Mouse (Mus musculus): ENCODE measurements around the gene Gchfr. TPM values are rescaled to one million over a fixed set of nuclear protein-coding genes. Genes with fewer than 3 reads are reported as not detected.

Gchfr gene
- polyA plus RNA-seq (2014; fragmentation: Nextera tagmentation; extraction: Ambion mirVana), result 1.7 and 2.5 TPM in 2 replicates

GRCm38 (mm10) chr2:119166901-119167865, at the start of gene Gchfr:
Gene Gchfr, plus strand, starts transcription at chr2:119167773.
- Histone ChIP-seq H3K4me2 (ENCODE audit: low read length) (peak within 1 kb of the TSS; percentile 99), H3K9me3 (replicated peaks; ENCODE audit: control insufficient read depth, low read length) (no peaks in the 10 kb centered on the region), H3K4me3 (ENCODE audit: low read depth, low read length) (peak within 1 kb of the TSS; percentile 48), H3K4me1 (ENCODE audit: control insufficient read depth, insufficient read depth, low read length) (peaks cover 11% of the 10 kb centered on the region), H3K27me3 (replicated peaks; ENCODE audit: control insufficient read depth, insufficient read depth, low read length) (peaks cover 6% of the 10 kb centered on the region), H3K27ac (ENCODE audit: low read depth, low read length) (no peak within 1 kb of the TSS), H3K36me3 (ENCODE audit: control insufficient read depth, insufficient read depth, low read length) (no peaks in the 10 kb centered on the region), H3K9ac (ENCODE audit: low read length) (peak within 1 kb of the TSS; percentile 58)
- peak; percentile 76 for DNase-seq (ENCODE audit: low spot score)
- peak; percentile 80 for ATAC-seq
- WGBS, result under 1% methylated on average over 60 of the region's 60 CpGs

- Histone ChIP-seq H3K9ac (ENCODE audit: low read length) (no peak overlapping the region), H3K9me3 (replicated peaks; ENCODE audit: control insufficient read depth, low read length) (no peaks in the 10 kb centered on the region), H3K27ac (ENCODE audit: low read depth, low read length) (no peak overlapping the region), H3K4me3 (ENCODE audit: low read depth, low read length) (no peak overlapping the region), H3K4me2 (ENCODE audit: low read length) (no peak overlapping the region), H3K27me3 (replicated peaks; ENCODE audit: control insufficient read depth, insufficient read depth, low read length) (no peaks in the 10 kb centered on the region), H3K4me1 (ENCODE audit: control insufficient read depth, insufficient read depth, low read length) (no peaks in the 10 kb centered on the region), H3K36me3 (ENCODE audit: control insufficient read depth, insufficient read depth, low read length) (peaks cover 82% of the 10 kb centered on the region)
- WGBS, result 91% methylated on average over 5 of the region's 5 CpGs
- DNase-seq (ENCODE audit: low spot score), result no peak
- ATAC-seq, result no peak
Measured at GRCm38 (mm10) chr2:119136346-119136898, 31.2 kb upstream of the Gchfr start.

GRCm38 (mm10) chr2:119145199-119145598, 22.4 kb upstream of the Gchfr start:
- WGBS, result 93% methylated on average over 2 of the region's 2 CpGs
- peaks cover 90% of the 10 kb centered on the region for H3K36me3 ChIP-seq (ENCODE audit: control insufficient read depth, insufficient read depth, low read length)
- peak; percentile 8 for DNase-seq (ENCODE audit: low spot score)

DNA sequence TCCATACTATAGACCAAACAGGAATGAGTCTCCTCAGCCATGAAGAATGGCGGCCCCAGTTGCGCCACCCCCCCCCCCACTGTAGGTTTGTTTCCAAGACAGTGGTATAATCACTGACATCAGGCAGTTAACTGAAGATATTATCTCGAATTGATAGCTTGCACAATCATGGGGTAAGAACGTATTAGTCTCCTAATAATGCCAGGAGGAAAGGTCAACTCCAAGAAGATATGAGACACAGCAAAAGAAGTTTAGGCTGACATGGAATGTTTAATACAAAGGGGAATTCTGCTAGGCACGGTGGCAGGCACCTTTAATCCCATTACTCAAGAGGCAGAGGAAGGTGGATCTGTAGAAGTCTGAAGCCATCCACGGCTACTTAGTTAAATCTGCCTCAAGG, 21.1 kb upstream of the Gchfr start:
- no peak overlapping the region for H3K4me2 ChIP-seq (ENCODE audit: low read length)
- no peaks in the 10 kb centered on the region for H3K9me3 ChIP-seq (replicated peaks; ENCODE audit: control insufficient read depth, low read length)
- H3K27ac ChIP-seq (ENCODE audit: low read depth, low read length), result no peak overlapping the region
- 82% methylated on average over 6 of the region's 6 CpGs for WGBS
- H3K4me3 ChIP-seq (ENCODE audit: low read depth, low read length), result no peak overlapping the region
- H3K36me3 ChIP-seq (ENCODE audit: control insufficient read depth, insufficient read depth, low read length), result peaks cover 90% of the 10 kb centered on the region
- no peak for ATAC-seq
- no peaks in the 10 kb centered on the region for H3K4me1 ChIP-seq (ENCODE audit: control insufficient read depth, insufficient read depth, low read length)
- no peak for DNase-seq (ENCODE audit: low spot score)
- no peaks in the 10 kb centered on the region for H3K27me3 ChIP-seq (replicated peaks; ENCODE audit: control insufficient read depth, insufficient read depth, low read length)
- no peak overlapping the region for H3K9ac ChIP-seq (ENCODE audit: low read length)

More at GRCm38 (mm10) chr2:119145199-119145598, 22.4 kb upstream of the Gchfr start:
- Histone ChIP-seq H3K9me3 (replicated peaks; ENCODE audit: control insufficient read depth, low read length) (no peaks in the 10 kb centered on the region), H3K27me3 (replicated peaks; ENCODE audit: control insufficient read depth, insufficient read depth, low read length) (no peaks in the 10 kb centered on the region), H3K4me1 (ENCODE audit: control insufficient read depth, insufficient read depth, low read length) (no peaks in the 10 kb centered on the region), H3K9ac (ENCODE audit: low read length) (no peak overlapping the region), H3K4me2 (ENCODE audit: low read length) (no peak overlapping the region), H3K27ac (ENCODE audit: low read depth, low read length) (no peak overlapping the region), H3K4me3 (ENCODE audit: low read depth, low read length) (no peak overlapping the region)
- no peak for ATAC-seq

GRCm38 (mm10) chr2:119147160-119147678, 20.4 kb upstream of the Gchfr start:
- Histone ChIP-seq H3K4me3 (ENCODE audit: low read depth, low read length) (no peak overlapping the region), H3K9ac (ENCODE audit: low read length) (no peak overlapping the region), H3K27ac (ENCODE audit: low read depth, low read length) (no peak overlapping the region), H3K4me1 (ENCODE audit: control insufficient read depth, insufficient read depth, low read length) (no peaks in the 10 kb centered on the region), H3K27me3 (replicated peaks; ENCODE audit: control insufficient read depth, insufficient read depth, low read length) (no peaks in the 10 kb centered on the region), H3K36me3 (ENCODE audit: control insufficient read depth, insufficient read depth, low read length) (peaks cover 90% of the 10 kb centered on the region), H3K4me2 (ENCODE audit: low read length) (no peak overlapping the region), H3K9me3 (replicated peaks; ENCODE audit: control insufficient read depth, low read length) (no peaks in the 10 kb centered on the region)
- ATAC-seq (no peak), DNase-seq (ENCODE audit: low spot score) (no peak)
- WGBS, result 84% methylated on average over 21 of the region's 22 CpGs

DNA sequence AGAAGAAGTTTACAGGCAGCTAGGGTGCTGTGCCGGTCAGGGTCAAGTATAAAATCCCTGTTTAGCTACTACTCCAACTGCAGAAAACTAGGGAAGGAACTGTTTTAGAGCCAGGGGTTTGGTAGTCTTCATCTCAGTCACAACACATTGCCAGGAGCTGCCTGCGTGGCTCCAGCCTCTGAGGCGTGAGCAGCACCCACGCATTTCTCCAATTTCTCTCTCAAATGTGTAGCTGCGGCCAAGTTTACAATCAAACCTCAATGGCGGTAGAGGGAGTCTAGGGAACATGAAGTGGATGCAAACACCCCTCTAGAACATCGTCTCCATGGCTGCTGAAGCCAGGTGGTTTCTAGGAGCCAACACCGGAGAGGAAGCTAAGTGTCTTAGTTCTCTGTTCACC, 19.8 kb upstream of the Gchfr start:
- Histone ChIP-seq H3K36me3 (ENCODE audit: control insufficient read depth, insufficient read depth, low read length) (peaks cover 90% of the 10 kb centered on the region), H3K9ac (ENCODE audit: low read length) (no peak overlapping the region), H3K4me1 (ENCODE audit: control insufficient read depth, insufficient read depth, low read length) (no peaks in the 10 kb centered on the region), H3K9me3 (replicated peaks; ENCODE audit: control insufficient read depth, low read length) (no peaks in the 10 kb centered on the region), H3K4me3 (ENCODE audit: low read depth, low read length) (no peak overlapping the region), H3K27me3 (replicated peaks; ENCODE audit: control insufficient read depth, insufficient read depth, low read length) (no peaks in the 10 kb centered on the region), H3K27ac (ENCODE audit: low read depth, low read length) (no peak overlapping the region), H3K4me2 (ENCODE audit: low read length) (no peak overlapping the region)
- 92% methylated on average over 8 of the region's 8 CpGs for WGBS
- DNase-seq (ENCODE audit: low spot score) (no peak), ATAC-seq (no peak)

DNA sequence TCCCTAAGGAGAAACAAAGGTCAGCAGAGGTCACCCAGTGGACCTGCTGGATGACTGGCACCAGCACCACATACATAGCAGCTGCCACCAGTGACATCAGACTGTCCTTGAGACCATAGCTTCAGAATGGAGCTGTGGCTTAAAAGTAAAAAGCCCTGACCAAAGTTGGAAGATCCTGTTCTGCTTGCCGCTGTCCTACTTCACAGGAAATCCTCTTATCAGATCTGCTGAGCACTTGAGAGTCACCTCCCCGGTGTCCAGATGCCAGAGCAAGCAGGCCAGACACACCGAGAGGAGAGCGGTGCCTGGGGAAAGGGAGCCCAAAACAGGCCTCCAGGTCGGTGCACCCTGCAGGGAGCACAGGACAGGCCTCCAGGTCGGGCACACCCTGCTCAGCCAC, 15.3 kb upstream of the Gchfr start:
- Histone ChIP-seq H3K27ac (ENCODE audit: low read depth, low read length) (no peak overlapping the region), H3K27me3 (replicated peaks; ENCODE audit: control insufficient read depth, insufficient read depth, low read length) (no peaks in the 10 kb centered on the region), H3K4me1 (ENCODE audit: control insufficient read depth, insufficient read depth, low read length) (0 out of 2 replicates have a peak, but pooled peaks cover 6% of the 10 kb centered on the region), H3K9ac (ENCODE audit: low read length) (no peak overlapping the region), H3K9me3 (replicated peaks; ENCODE audit: control insufficient read depth, low read length) (no peaks in the 10 kb centered on the region), H3K4me2 (ENCODE audit: low read length) (no peak overlapping the region), H3K4me3 (ENCODE audit: low read depth, low read length) (no peak overlapping the region), H3K36me3 (ENCODE audit: control insufficient read depth, insufficient read depth, low read length) (peaks cover 70% of the 10 kb centered on the region)
- DNase-seq (ENCODE audit: low spot score) (no peak), ATAC-seq (no peak)
- WGBS, result 91% methylated on average over 6 of the region's 6 CpGs

DNA sequence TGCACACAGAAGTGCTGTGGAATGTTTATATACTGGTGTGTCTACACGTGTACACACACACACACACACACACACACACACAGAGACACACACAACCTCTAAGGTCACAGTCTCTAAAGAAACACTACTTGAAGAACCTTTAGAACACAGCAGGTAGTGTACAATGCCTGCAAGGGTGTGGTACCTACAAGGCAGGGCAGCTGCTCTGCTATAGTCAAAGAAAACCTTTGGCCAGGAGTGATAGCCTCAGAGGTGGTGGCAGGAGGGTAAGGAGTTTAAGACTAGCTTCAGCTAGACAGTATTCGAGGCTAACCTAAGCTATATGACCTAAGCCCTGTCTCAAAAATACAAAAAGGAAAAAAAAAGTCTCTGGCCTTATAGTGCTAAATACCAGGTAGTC, 12.9 kb upstream of the Gchfr start:
- Histone ChIP-seq H3K9ac (ENCODE audit: low read length) (no peak overlapping the region), H3K9me3 (replicated peaks; ENCODE audit: control insufficient read depth, low read length) (no peaks in the 10 kb centered on the region), H3K4me3 (ENCODE audit: low read depth, low read length) (no peak overlapping the region), H3K36me3 (ENCODE audit: control insufficient read depth, insufficient read depth, low read length) (peaks cover 47% of the 10 kb centered on the region), H3K27me3 (replicated peaks; ENCODE audit: control insufficient read depth, insufficient read depth, low read length) (no peaks in the 10 kb centered on the region), H3K27ac (ENCODE audit: low read depth, low read length) (no peak overlapping the region), H3K4me2 (ENCODE audit: low read length) (no peak overlapping the region), H3K4me1 (ENCODE audit: control insufficient read depth, insufficient read depth, low read length) (0 out of 2 replicates have a peak, but pooled peaks cover 9% of the 10 kb centered on the region)
- WGBS, result 90% methylated on average over 2 of the region's 2 CpGs
- DNase-seq (ENCODE audit: low spot score) (no peak), ATAC-seq (no peak)

Measured in forebrain, embryonic 14.5 days (tissue).